Mouse (Mus musculus): ENCODE results near the gene Nlgn2.
"Not testable (repeated sequence)": the region's sequence is repeated elsewhere in the genome, so short reads cannot be mapped to it uniquely, and the experiment has no call there.

Nlgn2 gene

DNA sequence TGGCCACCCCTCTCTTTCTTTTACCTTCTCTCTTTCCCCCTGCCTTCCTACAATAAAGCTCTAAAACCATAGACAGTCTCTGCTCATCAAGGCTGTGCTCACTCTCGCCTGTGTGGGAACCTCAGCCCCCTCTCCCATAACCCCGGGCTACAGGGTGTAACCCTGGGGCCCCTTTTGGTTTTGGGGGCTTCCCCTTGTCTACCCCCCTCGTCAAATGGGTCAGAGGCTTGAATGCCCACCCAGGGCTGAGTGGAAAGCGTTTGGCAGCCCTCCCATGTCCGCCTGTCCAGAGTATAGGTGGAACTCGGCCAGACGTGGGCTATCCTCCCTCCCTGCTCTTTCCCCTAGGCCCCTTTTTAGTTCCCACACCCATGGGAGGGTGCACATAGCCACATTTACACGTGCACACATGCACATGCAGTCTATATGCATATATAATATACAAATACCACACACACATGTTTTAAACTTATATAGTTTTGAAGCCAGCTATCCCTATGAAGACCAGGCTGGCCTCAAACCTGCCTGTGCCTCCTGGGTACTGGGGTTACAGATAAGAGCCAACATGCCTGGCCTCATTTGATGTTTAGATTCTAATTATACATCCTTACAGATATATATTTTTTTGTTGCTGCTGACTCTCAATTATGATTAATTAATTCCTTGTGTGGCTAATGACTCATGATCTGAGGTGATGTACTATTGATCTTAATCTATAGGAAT lies 26.7 kb upstream of the Nlgn2 start:
- no peak for DNase-seq (ENCODE audit: extremely low read depth, low read depth)

DNA sequence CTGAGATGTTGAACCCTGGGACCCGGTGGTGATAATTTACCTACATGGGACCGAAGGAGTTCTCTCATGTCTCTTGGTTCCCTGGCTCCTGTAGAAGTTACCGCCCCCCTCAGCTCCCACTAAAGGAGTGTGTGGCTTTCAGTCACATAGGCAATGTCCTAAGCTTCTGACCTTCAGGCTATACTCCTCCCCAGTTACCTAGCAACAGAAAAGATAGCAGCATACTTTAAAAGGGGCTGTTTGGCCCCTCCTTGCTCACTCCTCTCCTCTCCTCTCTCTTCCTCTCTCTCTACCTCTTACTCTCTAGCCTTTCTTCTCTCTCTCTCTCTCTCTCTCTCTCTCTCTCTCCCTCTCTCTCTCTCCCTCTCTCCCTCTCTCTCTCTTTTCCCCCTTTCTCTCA lies 26.1 kb upstream of the Nlgn2 start:
- DNase-seq (ENCODE audit: extremely low read depth, low read depth), result not testable (repeated sequence)

DNA sequence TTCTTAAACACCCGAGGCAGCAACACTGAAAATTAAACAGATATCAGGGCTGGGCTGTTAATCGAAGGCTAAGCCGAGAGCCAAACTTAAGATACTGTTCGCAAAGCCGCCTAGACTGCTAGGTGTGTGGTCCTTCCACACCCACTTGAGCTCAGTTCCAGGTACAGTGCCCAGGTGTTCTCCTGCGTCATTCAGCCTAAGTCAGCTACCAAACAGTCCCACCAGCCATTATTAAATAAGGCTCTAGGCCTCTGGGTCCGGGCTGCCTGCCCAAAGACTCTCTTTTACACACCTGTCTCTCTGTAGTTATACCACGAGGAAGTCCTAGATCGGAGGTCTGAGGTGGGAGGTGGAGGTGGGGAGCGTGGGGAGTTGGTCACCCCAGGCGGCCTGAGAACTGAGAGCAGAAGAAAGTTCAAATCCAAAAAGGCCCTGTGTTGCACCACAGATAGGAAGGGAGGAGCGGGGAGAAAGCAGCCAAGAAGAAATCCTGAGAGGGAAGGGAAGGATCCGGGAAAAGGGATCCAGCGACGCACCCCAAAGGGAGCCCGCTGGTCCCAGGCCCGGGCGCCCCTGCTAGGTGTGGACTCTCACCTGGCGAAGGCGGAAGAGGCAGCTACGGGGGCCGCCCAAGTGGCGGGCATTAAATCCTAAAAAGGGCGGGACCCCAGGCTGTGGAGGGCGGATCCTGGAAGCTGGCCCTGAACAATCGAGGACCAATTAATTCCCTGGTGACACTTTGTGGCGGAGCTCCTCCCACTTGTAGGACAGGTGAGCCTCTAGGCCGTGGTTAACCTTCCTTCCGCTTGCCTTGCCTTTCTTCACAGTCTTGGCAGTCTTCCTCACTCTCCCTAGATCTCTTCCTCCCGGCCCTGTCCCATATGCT lies 20.8 kb upstream of the Nlgn2 start, which contains the start of gene Tnk1:
Tnk1 (minus strand) TSS at position 618 of the 886 bp plus-strand sequence.
- no peak for DNase-seq (ENCODE audit: extremely low read depth, low read depth)

DNA sequence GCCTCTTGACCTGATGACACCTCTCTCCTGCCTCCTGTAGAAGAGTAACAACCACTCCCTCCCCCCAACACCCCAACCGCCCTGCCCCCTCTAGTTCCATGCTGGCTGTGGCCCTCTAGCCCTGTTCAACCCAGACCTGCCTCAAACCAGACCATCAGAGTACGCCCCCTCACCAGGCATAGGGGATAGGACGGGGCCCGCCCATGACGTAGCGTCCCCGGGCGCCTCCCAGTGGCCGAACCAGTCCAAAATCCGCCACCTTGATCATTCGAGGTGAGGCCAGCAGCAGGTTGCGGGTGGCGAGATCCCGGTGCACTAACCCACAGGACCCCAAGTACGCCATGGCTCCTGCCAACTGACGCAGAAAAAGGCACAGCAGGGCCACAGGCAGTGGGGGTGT lies 17.8 kb upstream of the Nlgn2 start:
- DNase-seq (ENCODE audit: extremely low read depth, low read depth), result no peak

DNA sequence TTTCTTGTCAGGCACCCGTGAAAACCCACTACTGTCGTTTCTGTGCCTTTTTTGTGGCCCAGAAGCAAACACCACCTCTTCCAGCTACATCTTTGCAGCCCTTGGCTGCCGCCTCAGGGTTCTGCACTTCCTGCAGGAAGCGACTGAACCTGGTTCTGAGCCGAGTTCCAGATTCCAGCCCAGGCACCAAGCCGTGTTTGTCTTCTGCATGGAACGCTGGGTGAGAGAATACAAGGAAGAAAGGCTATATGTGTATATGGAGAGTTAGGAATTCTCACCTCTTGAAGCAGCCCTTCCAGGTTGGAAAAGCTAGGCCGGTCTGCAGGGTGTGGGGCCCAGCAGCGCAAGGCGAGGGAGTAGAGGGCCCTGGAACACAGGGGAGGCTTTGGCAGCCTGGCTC lies 17.1 kb upstream of the Nlgn2 start:
- no peak for DNase-seq (ENCODE audit: extremely low read depth, low read depth)

DNA sequence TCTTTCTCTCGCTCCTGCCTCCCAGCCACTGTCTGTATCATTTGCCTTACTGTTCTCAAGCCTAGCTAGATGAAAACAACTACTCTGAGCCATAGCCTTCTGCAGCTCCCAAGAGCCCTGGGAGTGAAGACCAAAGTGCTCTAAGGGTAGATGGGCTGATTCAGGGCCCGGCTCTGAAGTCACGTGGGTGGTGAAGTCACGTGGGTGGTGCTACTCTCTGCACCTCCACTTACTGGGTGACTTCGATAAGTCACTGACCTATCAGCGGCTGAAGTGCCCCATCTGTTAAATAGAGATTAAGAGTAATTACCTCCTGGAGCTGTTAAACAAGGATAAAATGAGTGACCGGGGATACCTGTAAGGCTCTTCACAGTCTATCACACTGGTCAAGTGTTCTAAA lies 16.4 kb upstream of the Nlgn2 start:
- peak; percentile 95 for DNase-seq (ENCODE audit: extremely low read depth, low read depth)

DNA sequence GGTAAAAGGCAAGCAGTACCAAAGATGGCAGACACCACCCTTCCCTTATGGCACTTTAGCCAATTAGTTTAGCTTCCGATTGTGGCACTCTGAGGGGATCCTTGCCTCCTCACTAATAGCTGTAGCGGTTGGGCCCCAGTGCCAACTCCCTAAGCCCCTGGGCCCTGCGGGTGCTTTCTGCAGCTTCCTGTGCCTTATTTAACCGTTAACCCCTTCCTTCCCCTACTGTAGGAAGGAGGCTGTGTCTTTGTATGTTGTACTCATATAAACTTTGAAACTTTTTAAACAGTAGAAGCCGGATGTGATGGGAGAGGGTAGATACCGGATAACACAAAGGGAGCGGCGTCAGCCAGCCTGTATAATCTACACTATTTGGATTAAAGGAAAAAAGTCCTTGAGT lies 13.2 kb upstream of the Nlgn2 start:
- no peak for DNase-seq (ENCODE audit: extremely low read depth, low read depth)

DNA sequence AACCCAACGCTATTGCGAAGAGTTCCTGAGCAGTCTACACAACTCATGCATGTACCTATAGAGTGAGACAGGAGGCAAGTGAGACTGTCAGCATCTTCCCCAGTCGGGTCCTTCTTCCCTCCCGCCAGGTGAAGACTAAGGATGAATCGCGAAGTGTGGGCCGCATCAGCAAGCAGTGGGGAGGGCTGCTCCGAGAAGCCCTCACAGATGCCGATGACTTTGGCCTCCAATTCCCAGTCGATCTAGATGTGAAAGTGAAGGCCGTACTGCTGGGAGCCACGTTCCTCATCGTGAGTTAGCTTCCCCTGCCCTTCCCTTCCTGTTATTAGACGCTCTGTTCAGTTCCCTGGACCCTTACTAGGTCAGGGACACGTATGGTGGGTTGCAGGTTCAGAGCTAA lies 12.3 kb upstream of the Nlgn2 start:
- DNase-seq (ENCODE audit: extremely low read depth, low read depth), result no peak

DNA sequence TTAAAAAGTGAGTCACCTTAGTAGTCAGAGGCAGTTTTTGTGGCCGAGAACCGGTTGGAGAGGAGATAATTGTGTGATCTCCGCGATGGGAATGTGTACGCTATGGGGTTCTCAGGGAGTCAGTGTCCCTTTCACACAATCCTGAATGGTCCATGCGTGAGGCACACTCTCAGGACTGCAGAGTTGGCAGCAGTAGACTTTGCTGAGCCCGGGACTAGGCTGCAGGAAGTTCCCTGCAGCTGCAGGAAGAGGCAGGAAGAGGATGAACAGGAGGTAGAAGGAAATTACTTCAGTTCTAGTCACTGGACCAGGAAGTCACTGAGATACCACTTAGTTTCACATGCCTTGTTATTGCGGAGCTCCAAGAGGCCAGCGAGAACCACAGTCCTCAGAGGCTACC lies 11.5 kb upstream of the Nlgn2 start:
- no peak for DNase-seq (ENCODE audit: extremely low read depth, low read depth)

DNA sequence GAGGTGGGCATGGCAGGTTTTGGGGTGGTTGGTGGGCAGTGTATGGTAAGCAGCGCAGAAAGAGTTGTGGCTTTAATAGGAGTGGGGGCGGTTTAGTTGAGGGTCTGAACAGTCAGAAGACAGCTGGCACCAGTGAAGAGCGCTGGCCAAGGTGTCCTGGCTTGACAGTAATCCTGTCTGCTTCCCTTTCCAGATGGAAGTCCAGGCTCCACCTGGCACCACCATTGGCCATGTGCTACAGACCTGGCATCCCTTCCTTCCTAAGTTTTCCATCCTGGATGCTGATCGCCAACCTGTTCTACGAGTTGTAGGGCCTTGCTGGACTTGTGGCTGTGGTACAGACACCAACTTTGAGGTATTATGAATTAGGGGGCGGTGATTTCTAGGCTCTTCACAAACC lies 10.4 kb upstream of the Nlgn2 start:
- no peak for DNase-seq (ENCODE audit: extremely low read depth, low read depth)

DNA sequence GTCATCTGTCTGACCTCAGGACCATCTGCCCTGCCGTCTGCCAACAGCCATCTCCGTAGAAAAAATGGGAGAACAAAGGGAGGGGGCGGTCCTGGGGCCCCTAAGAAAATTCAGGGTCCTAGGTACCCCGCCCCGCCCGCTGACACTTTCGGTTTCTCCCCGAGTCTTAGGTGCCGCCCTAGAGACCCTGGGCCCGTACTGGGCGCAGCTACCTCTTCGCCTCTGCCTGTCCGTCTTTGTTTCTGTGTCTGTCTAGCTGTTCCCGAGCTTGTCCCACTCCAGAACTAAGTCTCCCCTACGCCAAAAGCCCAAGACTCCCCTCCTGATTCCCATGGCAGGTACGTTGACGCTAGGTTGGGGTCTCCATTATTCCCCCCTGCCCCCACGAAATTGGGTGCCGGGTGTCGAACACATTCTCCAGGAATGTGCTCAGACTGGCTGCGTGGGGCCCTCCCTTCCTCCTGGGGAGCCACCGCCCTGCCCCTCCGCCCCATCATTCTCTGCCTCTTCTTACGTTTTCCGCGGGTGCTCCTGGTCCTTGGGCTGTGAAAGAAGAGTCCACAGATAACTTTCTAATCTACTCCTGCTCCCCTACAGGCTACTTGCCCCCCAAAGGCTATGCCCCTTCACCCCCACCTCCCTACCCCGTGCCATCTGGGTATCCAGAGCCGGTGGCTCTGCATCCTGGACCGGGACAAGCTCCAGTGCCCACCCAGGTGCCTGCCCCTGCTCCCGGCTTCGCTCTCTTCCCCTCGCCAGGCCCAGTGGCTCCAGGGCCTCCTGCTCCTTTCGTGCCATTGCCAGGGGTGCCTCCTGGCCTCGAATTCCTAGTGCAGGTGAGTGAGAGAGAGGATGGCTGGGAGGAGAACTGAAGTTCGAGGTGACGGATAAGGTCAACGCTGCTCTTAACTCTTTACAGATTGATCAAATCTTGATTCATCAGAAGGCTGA lies 9.4 kb upstream of the Nlgn2 start:
- no peak for DNase-seq (ENCODE audit: extremely low read depth, low read depth)

DNA sequence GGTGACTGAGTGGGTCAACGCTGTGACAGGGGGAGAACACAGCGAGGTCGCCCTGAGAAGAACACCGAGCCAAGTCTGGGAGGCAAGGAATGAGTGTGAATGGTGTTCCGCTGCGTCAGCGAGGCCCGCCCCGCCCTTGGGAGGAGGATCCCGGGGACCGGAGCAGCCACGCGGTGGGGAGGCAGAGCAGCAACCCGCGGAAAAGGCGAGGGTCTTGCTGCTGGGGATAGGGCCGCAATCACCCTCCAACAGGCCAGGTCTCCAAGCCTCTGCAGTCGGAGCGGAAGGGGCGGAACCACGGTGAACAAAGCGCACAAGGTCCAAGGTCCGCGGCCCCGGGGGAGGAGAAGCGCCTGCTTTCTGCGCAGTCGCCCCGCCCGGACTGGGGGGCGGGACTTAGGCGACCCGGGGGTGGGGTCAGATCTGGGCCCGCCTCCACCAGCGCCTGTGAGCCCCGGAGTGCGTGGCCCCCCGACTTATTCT lies 8.7 kb upstream of the Nlgn2 start, which contains the start of gene Plscr3:
Plscr3 (plus strand) TSS at position 179 of the 483 bp plus-strand sequence.
- peak; percentile 80 for DNase-seq (ENCODE audit: extremely low read depth, low read depth)

DNA sequence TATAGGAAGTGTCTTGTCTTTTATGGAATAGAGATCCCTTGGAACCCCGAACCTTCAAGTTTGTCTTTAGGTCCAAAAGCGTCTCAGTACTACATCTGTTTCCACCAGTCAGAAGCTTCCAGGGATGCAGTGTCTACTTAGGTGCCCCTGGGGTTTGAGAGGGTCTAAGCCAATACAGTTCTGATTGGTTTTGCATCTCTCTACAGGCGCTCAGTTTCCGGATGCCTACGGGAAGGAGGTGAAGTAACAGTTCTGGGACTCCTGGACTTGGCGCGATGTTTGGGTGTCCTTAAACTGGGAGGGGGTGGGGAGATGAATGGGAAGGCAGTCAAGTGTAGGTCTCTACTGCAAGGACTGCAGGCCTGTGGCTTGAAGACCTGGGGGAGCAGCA lies 1.1 kb upstream of the Nlgn2 start:
- DNase-seq (ENCODE audit: extremely low read depth, low read depth), result peak; percentile 49

DNA sequence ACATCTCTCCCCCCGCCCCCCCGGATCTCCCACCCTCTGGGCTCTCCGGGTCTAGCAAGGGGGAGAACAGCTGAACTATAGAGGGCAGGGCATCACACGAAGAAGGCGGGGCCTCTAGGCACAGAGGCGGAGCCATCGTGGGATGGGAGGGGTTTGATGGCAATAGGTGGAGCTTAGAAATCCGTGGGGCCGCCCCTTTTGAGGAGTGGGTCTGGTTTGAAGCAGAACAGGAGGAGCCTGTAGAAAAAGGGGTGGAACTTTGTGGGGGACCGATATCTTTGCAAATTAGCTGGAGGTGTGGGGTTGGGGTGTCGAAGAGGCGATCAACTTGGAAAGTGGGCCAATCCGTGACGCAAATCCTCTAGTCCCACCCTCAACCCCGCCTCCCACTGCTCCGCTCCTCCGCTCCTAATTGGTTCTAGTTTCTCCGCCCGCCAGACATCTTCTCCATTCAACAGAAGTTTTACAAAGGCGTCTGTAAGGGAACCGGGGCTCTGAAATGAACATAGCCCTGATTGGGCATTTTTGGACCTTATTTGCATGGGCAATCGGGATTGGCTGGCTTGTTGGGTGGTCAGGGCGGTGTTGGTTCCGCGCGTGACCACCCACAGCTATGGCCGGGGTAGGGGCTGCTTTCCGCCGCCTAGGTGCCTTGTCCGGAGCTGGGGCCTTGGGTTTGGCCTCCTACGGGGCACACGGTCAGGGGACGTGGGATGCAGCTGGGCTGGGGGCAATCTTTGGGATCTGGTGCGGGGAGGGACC lies 549 bp upstream of the Nlgn2 start, which contains the start of gene Tmem256:
Tmem256 (plus strand) TSS at position 563 of the 762 bp plus-strand sequence.
- peak; percentile 98 for DNase-seq (ENCODE audit: extremely low read depth, low read depth)

DNA sequence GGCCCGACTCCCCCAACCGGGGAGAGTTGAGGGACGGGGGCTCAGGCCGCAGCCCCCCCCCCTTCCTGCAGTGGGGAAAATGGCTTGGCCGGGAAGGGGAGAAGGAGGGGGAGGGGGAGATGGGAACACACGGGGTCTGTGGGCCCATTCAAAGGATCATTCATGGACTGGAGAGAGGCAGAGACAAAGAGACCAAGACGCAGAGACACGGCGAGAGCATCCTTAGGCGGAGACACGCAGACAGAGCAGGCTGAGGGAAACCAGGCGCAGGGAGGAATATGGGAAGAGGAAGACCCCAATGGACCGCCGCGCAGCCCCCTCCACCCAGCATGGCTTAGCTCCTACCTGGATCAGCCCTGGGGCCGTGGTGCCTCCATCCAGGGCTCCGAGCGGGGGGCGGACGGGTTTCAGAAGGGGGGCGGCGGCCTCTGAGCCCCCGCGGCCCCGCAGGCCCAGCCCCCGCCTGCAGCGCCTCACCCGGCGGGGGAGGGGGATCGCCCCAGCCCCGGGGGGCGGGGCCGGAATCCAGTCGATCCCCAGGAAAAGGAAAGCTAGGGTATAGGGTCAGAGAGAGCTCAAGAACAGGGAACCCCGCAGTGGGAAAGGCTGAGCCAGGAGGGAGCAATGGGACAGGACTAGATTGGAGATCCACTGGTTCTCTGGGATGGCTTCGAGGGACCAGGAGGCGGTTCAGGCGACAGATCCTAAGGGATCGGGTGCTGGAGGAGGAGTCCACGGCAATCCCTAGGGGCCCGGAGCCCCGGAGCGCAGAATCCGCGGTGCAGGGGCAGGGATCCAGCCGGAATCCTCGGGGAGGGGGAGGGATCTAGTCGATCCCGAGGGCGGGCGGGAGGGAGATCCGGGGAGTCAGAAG lies 644 bp downstream of the Nlgn2 start:
- DNase-seq (ENCODE audit: extremely low read depth, low read depth), result no peak

DNA sequence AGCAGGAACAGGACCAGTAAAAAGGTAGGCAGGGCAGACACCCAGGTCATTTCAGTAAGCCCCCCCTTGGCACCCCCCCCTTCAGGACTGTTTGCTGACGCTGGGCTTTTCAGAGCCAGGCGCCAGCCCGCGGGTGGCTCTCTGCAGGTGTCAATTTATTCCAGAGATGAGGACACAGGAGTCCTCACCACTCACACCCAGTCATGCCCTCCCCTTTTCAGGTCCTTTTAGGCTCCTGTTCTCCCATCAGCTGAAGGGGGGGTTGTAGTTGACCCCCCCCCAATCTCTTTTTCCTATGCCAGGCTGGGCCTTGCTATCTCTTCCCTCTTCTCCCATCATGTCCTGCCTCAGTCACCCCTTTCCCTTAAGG lies 1.6 kb downstream of the Nlgn2 start:
- DNase-seq (ENCODE audit: extremely low read depth, low read depth), result no peak

DNA sequence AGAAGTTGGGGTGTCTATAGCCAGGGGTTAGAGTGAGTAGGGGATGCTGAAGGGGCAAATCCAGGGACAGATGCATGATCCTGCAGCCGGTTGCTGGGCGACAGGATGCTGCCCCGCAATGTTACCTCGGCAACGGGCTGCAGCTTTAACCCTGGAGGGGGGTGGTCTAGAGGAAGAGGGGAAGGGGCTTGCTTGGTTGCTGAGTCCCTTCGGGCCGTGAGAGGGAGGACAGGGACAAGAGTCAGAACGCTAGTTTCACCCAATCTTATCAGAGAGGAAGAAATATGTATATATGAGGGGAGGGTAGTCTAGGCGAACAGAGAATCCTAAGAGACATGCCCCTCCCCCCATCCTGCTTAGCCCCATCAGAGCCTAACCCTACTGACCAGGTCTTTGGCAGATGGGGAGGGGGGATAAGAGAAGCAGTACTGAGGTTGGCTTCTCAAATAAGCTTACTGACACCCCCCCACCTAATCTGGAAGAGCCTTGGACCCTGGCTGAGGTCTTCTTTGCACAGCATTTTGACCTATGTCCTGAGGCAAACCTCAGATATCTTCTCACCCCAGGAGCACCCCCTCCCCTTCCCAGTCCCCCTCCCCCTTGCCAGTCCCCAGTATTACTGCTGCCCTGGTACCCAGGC lies 2.1 kb downstream of the Nlgn2 start:
- DNase-seq (ENCODE audit: extremely low read depth, low read depth), result no peak

DNA sequence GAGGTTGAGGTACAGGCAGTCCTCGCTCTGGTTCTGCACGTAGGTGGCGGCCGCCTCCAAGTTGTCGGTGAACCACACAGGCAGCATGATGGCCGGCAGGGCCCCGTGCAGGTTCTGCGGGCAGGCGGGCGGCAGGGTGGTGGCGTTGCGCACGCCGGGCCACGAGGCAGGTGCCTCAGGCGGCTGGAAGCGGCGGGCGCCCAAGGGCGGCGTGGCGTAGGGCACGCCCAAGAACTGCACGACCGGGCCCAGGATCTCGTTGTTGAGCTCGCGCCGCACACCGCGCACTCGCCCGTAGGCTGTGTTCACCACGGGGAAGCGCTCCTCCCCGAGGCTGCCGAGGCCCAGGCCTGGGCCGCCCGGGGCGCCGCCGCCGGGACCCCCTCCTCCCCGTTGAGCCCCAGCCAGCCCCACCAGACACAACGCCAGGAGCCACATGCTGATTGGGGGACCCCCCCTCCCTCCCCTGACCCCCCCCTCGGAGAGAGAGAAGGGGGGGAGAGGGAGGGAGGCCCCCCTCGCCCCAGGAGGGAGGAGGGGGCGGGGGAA lies 3.5 kb downstream of the Nlgn2 start:
- peak; percentile 29 for DNase-seq (ENCODE audit: extremely low read depth, low read depth)

DNA sequence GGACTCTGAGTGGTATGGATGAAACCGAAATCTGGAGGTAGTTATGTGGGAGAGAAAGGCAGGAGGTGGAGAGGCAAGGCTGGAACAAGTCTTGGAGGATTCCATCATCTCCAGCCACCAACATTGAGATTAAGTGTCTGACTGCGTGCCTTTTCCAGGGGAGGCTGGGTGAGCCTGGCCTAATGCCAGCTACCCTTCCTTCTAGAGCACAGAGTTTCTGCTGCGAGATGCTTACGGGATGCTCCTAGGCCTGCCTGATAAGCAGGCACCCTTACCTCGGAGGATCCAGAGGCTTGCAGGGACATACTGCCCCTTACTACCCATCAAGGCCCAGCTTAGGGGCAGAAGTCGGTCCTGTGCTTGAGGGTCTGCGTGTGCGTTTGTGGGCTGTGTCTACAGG lies 4.0 kb downstream of the Nlgn2 start:
- DNase-seq (ENCODE audit: extremely low read depth, low read depth), result peak; percentile 51
